Mouse (Mus musculus): ENCODE data around the gene Dus1l.

GRCm38 (mm10) chr11:120799316-120799890 is 3.2 kb upstream of the Dus1l start:
- TF ChIP-seq POLR2A (IDR thresholded peaks at IDR 0.05; ENCODE audit: insufficient read depth, low read depth, low read length) (no peak), CTCF (IDR thresholded peaks at IDR 0.05) (no peak), EP300 (IDR thresholded peaks at IDR 0.05; ENCODE audit: insufficient read depth, low read depth, low read length) (no peak)

Data from heart, adult 2 months (tissue).